Mouse (Mus musculus) frontal cortex, postnatal 25 days (tissue): ENCODE measurements at regions not wholly inside any gene's neighbourhood (a gene's known extent, or its start where the extent isn't known, plus 50 kb on each side); places are given as distances from the start of the nearest gene placed in this dataset.

Source experiments
- DNase-seq, 2 experiments: peaks; one replicate each; pipeline ENCODE4 v3.0.0; 2022; ENCODE audit warnings: low spot score in 2 of 2

- DNase-seq, result no peak
Measured at GRCm38 (mm10) chr2:137422656-137423055, 306.2 kb upstream of the Jag1 start.

GRCm38 (mm10) chr2:137419678-137420077 is 303.2 kb upstream of the Jag1 start:
- no peak for DNase-seq

GRCm38 (mm10) chr2:137417691-137418090 is 301.2 kb upstream of the Jag1 start:
- DNase-seq, result no peak

- no peak for DNase-seq
Measured at GRCm38 (mm10) chr2:137413432-137413831, 297.0 kb upstream of the Jag1 start.

GRCm38 (mm10) chr2:137409611-137410010 is 293.2 kb upstream of the Jag1 start:
- no peak for DNase-seq

- DNase-seq, result no peak
Measured at GRCm38 (mm10) chr2:137408294-137408693, 291.9 kb upstream of the Jag1 start.

- DNase-seq, result no peak
Measured at GRCm38 (mm10) chr2:137393486-137393885, 277.0 kb upstream of the Jag1 start.

GRCm38 (mm10) chr2:137379816-137380215 is 263.4 kb upstream of the Jag1 start:
- no peak for DNase-seq

- no peak for DNase-seq
Measured at GRCm38 (mm10) chr2:137375346-137375745, 258.9 kb upstream of the Jag1 start.

GRCm38 (mm10) chr2:137371062-137371461 is 254.6 kb upstream of the Jag1 start:
- no peak for DNase-seq

GRCm38 (mm10) chr2:137363006-137363405 is 246.6 kb upstream of the Jag1 start:
- no peak for DNase-seq

GRCm38 (mm10) chr2:137357181-137357738 is 240.8 kb upstream of the Jag1 start:
- no peak for DNase-seq

GRCm38 (mm10) chr2:137343736-137344135 is 227.3 kb upstream of the Jag1 start:
- no peak for DNase-seq

GRCm38 (mm10) chr2:137329995-137330394 is 213.6 kb upstream of the Jag1 start:
- DNase-seq, result no peak

- no peak for DNase-seq
Measured at GRCm38 (mm10) chr2:137323445-137323844, 207.0 kb upstream of the Jag1 start.

GRCm38 (mm10) chr2:137310511-137310910 is 194.1 kb upstream of the Jag1 start:
- no peak for DNase-seq

GRCm38 (mm10) chr2:137308116-137308515 is 191.7 kb upstream of the Jag1 start:
- DNase-seq, result no peak

GRCm38 (mm10) chr2:137301474-137302267 is 185.2 kb upstream of the Jag1 start:
- DNase-seq, result no peak

GRCm38 (mm10) chr2:137289231-137289630 is 172.8 kb upstream of the Jag1 start:
- DNase-seq, result no peak

GRCm38 (mm10) chr2:137271575-137272180 is 155.2 kb upstream of the Jag1 start:
- no peak for DNase-seq

GRCm38 (mm10) chr2:137262911-137263310 is 146.5 kb upstream of the Jag1 start:
- no peak for DNase-seq

- no peak for DNase-seq
Measured at GRCm38 (mm10) chr2:137257847-137258515, 141.5 kb upstream of the Jag1 start.

- DNase-seq, result no peak
Measured at GRCm38 (mm10) chr2:137247931-137248330, 131.5 kb upstream of the Jag1 start.
